Mouse (Mus musculus) heart, adult 2 months (tissue): ENCODE measurements around the gene Hoxa10. TPM values are rescaled to one million over a fixed set of nuclear protein-coding genes. Genes with fewer than 3 reads are reported as not detected.
A peak's percentile ranks its signal among the peaks of the same experiment; 100 is the strongest.

Experiments used
- DNase-seq, 2 experiments: peaks; one replicate each; pipeline ENCODE4 v3.0.0; 2021
- H3K27ac ChIP-seq: fragments of 200-600 bp; 2 replicates; pipeline ENCODE4 v1.8.1; 2022
- H3K27me3 ChIP-seq: fragments of 200-500 bp; 2 replicates; pipeline ENCODE4 v1.6.1; 2012; ENCODE audit warnings: mild to moderate bottlenecking, low read length, inconsistent platforms, mixed read lengths; ENCODE audit not compliant: control insufficient read depth, insufficient read depth
- H3K36me3 ChIP-seq: fragments of 200-500 bp; 2 replicates; pipeline ENCODE4 v1.6.1; 2012; ENCODE audit warnings: low read length, inconsistent platforms; ENCODE audit not compliant: control insufficient read depth, insufficient read depth
- H3K4me1 ChIP-seq: fragments of 200-500 bp; 2 replicates; pipeline ENCODE4 v1.6.1; 2011; ENCODE audit warnings: low read length; ENCODE audit not compliant: control insufficient read depth, insufficient read depth
- H3K4me3 ChIP-seq: fragments of 200-600 bp; 2 replicates; pipeline ENCODE4 v1.8.1; 2022
- H3K79me2 ChIP-seq: fragments of 200-500 bp; replicated peaks from 2 replicates; pipeline ENCODE4 v1.6.1; 2012; ENCODE audit warnings: mild to moderate bottlenecking, inconsistent platforms, low read length, moderate library complexity, mixed read lengths; ENCODE audit not compliant: control insufficient read depth, insufficient read depth
- H3K9ac ChIP-seq: fragments of 200-500 bp; 2 replicates; pipeline ENCODE4 v1.6.1; 2012; ENCODE audit warnings: low read depth, mild to moderate bottlenecking, control low read depth, inconsistent platforms, low read length, mixed read lengths
- CTCF ChIP-seq: fragments of 200-600 bp; IDR thresholded peaks from 2 replicates; pipeline ENCODE4 v1.8.1; 2022; ENCODE audit warnings: antibody characterized with exemption, mild to moderate bottlenecking, moderate library complexity
- EP300 ChIP-seq: fragments of 200-500 bp; IDR thresholded peaks from 2 replicates; pipeline ENCODE4 v1.6.1; 2011; ENCODE audit warnings: low read depth, low read length, control low read depth; ENCODE audit not compliant: insufficient read depth
- POLR2A ChIP-seq: fragments of 200-500 bp; IDR thresholded peaks from 2 replicates; pipeline ENCODE4 v1.6.1; 2011; ENCODE audit warnings: mild to moderate bottlenecking, low read depth, low read length, control low read depth; ENCODE audit not compliant: insufficient read depth
- WGBS: fragments of 180-500 bp; shearing (Covaris S2); methylation state at CpG from one replicate; pipeline ENCODE4 v1.1.7; 2018; 5-methylcytosine and 5-hydroxymethylcytosine counted together
- intact Hi-C: fragments of 180-260 bp; cut with DNase I; formaldehyde crosslinking; loops from one replicate; pipeline ENCODE4 v1.15.1; 2025
- polyA plus RNA-seq: library from polyadenylated mRNA; depleted of rRNA; stranded (reverse); fragments of >200 nt; gene quantifications from 2 replicates; pipeline ENCODE4 v1.2.3, GENCODE M21; 2012
- total RNA-seq, 2 experiments: library from RNA; stranded (reverse); gene quantifications; 2 replicates each; pipeline ENCODE4 v1.2.3; 2021

Hoxa10 gene
- total and polyA plus RNA-seq, 3 experiments, result not detected

- peak in 1 of 2 experiments; percentile 34 for DNase-seq
- H3K4me3 ChIP-seq, result no peak overlapping the region
These were observed 847 bp downstream of the Hoxa10 start for GRCm38 (mm10) chr6:52239625-52240388.

GRCm38 (mm10) chr6:52238976-52239375 lies 1.7 kb downstream of the Hoxa10 start:
- H3K27me3 ChIP-seq, result peaks cover 36% of the 10 kb centered on the region
- H3K27ac ChIP-seq, result no peak overlapping the region
- 15% methylated on average over 7 of the region's 7 CpGs for WGBS
- no peaks in the 10 kb centered on the region for H3K36me3 ChIP-seq
- no peak for TF ChIP-seq CTCF
- TF ChIP-seq EP300, result no peak
- TF ChIP-seq POLR2A, result no peak
- H3K4me3 ChIP-seq, result no peak overlapping the region
- no peak overlapping the region for H3K9ac ChIP-seq
- H3K79me2 ChIP-seq, result no peaks in the 10 kb centered on the region
- H3K4me1 ChIP-seq, result no peaks in the 10 kb centered on the region; the same call in 1 of the 2 replicates
- DNase-seq, result peak in 1 of 2 experiments; percentile 19
- intact Hi-C loops, result no loop called here

More at GRCm38 (mm10) chr6:52239625-52240388, 847 bp downstream of the Hoxa10 start:
- WGBS, result 4% methylated on average over 30 of the region's 30 CpGs
- Histone ChIP-seq H3K36me3 (no peaks in the 10 kb centered on the region), H3K27me3 (peaks cover 30% of the 10 kb centered on the region), H3K27ac (no peak overlapping the region), H3K9ac (no peak overlapping the region), H3K4me1 (no peaks in the 10 kb centered on the region; the same call in 1 of the 2 replicates), H3K79me2 (no peaks in the 10 kb centered on the region)
- TF ChIP-seq EP300, result no peak
- no peak for TF ChIP-seq POLR2A
- TF ChIP-seq CTCF, result no peak
- intact Hi-C loops, result no loop called here

- intact Hi-C loops, result no loop called here
- no peak for TF ChIP-seq EP300
- no peak for TF ChIP-seq POLR2A
- no peak for TF ChIP-seq CTCF
- Histone ChIP-seq H3K4me1 (no peaks in the 10 kb centered on the region; the same call in 1 of the 2 replicates), H3K36me3 (no peaks in the 10 kb centered on the region), H3K79me2 (no peaks in the 10 kb centered on the region), H3K9ac (no peak overlapping the region), H3K27ac (no peak overlapping the region), H3K27me3 (peaks cover 34% of the 10 kb centered on the region), H3K4me3 (no peak overlapping the region)
- 11% methylated on average over 7 of the region's 7 CpGs for WGBS
- DNase-seq, result peak in 1 of 2 experiments; percentile 13
These were observed 2.5 kb downstream of the Hoxa10 start for GRCm38 (mm10) chr6:52238155-52238545.

GRCm38 (mm10) chr6:52237346-52238154 lies 3.1 kb downstream of the Hoxa10 start:
- Histone ChIP-seq H3K4me1 (no peaks in the 10 kb centered on the region; the same call in 1 of the 2 replicates), H3K27ac (no peak overlapping the region), H3K79me2 (no peaks in the 10 kb centered on the region), H3K4me3 (no peak overlapping the region), H3K27me3 (peaks cover 38% of the 10 kb centered on the region), H3K9ac (no peak overlapping the region), H3K36me3 (no peaks in the 10 kb centered on the region)
- TF ChIP-seq CTCF, result no peak
- 13% methylated on average over 10 of the region's 10 CpGs for WGBS
- DNase-seq, result peak in 1 of 2 experiments; percentile 14
- intact Hi-C loops, result no loop called here

GRCm38 (mm10) chr6:52236806-52237205 lies 3.8 kb downstream of the Hoxa10 start:
- Histone ChIP-seq H3K4me3 (no peak overlapping the region), H3K9ac (no peak overlapping the region), H3K36me3 (no peaks in the 10 kb centered on the region), H3K27ac (no peak overlapping the region), H3K4me1 (no peaks in the 10 kb centered on the region; the same call in 1 of the 2 replicates), H3K27me3 (peaks cover 44% of the 10 kb centered on the region), H3K79me2 (no peaks in the 10 kb centered on the region)
- 21% methylated on average over 3 of the region's 3 CpGs for WGBS
- no peak for TF ChIP-seq EP300
- no peak for TF ChIP-seq CTCF
- TF ChIP-seq POLR2A, result no peak
- intact Hi-C loops, result no loop called here
- DNase-seq, result peak in 1 of 2 experiments; percentile 13

GRCm38 (mm10) chr6:52235866-52236265 lies 4.8 kb downstream of the Hoxa10 start:
- H3K4me1 ChIP-seq, result no peaks in the 10 kb centered on the region; the same call in 1 of the 2 replicates
- no peak overlapping the region for H3K4me3 ChIP-seq
- no peak for TF ChIP-seq POLR2A
- TF ChIP-seq EP300, result no peak
- no peak for TF ChIP-seq CTCF
- no peak overlapping the region for H3K9ac ChIP-seq
- intact Hi-C loops, result no loop called here
- no peaks in the 10 kb centered on the region for H3K79me2 ChIP-seq
- H3K27me3 ChIP-seq, result peaks cover 43% of the 10 kb centered on the region
- DNase-seq, result peak in 1 of 2 experiments; percentile 11
- no peak overlapping the region for H3K27ac ChIP-seq
- 29% methylated on average over 6 of the region's 6 CpGs for WGBS
- H3K36me3 ChIP-seq, result no peaks in the 10 kb centered on the region
